Mouse (Mus musculus): Measurements from ENCODE around the gene Nfatc3. TPM values are rescaled to one million over a fixed set of nuclear protein-coding genes. Genes with fewer than 3 reads are reported as not detected.

The Nfatc3 gene
- total RNA-seq, 2 experiments from 2014 or later, result 35.0 to 102 TPM

- ATAC-seq (replicated peaks; ENCODE audit: low FRiP score, low TSS enrichment, poor library complexity, severe bottlenecking), result no peak
Observed at GRCm38 (mm10) chr8:106108729-106109128, 50.1 kb downstream of the Nfatc3 start.

GRCm38 (mm10) chr8:106112041-106112440 lies 53.4 kb downstream of the Nfatc3 start:
- ATAC-seq (replicated peaks; ENCODE audit: low FRiP score, low TSS enrichment, poor library complexity, severe bottlenecking), result no peak

GRCm38 (mm10) chr8:106112514-106112913 lies 53.9 kb downstream of the Nfatc3 start:
- no peak for ATAC-seq (replicated peaks; ENCODE audit: low FRiP score, low TSS enrichment, poor library complexity, severe bottlenecking)

- peak; percentile 47; the same call in 1 of the 2 replicates for ATAC-seq (replicated peaks; ENCODE audit: low FRiP score, low TSS enrichment, poor library complexity, severe bottlenecking)
Observed at GRCm38 (mm10) chr8:106115897-106116296, 57.3 kb downstream of the Nfatc3 start.

- ATAC-seq (replicated peaks; ENCODE audit: low FRiP score, low TSS enrichment, poor library complexity, severe bottlenecking), result no peak
Observed at GRCm38 (mm10) chr8:106123443-106123842, 64.8 kb downstream of the Nfatc3 start.

- ATAC-seq (replicated peaks; ENCODE audit: low FRiP score, low TSS enrichment, poor library complexity, severe bottlenecking), result no peak
Observed at GRCm38 (mm10) chr8:106126055-106126454, 67.4 kb downstream of the Nfatc3 start.

GRCm38 (mm10) chr8:106127054-106127453 lies 68.4 kb downstream of the Nfatc3 start:
- ATAC-seq (replicated peaks; ENCODE audit: low FRiP score, low TSS enrichment, poor library complexity, severe bottlenecking), result peak; percentile 26; the same call in 1 of the 2 replicates

GRCm38 (mm10) chr8:106127882-106128410 lies 69.3 kb downstream of the Nfatc3 start:
- ATAC-seq (replicated peaks; ENCODE audit: low FRiP score, low TSS enrichment, poor library complexity, severe bottlenecking), result no peak

GRCm38 (mm10) chr8:106129232-106129930 lies 70.7 kb downstream of the Nfatc3 start:
- no peak for ATAC-seq (replicated peaks; ENCODE audit: low FRiP score, low TSS enrichment, poor library complexity, severe bottlenecking)

- ATAC-seq (replicated peaks; ENCODE audit: low FRiP score, low TSS enrichment, poor library complexity, severe bottlenecking), result no peak
Observed at GRCm38 (mm10) chr8:106129997-106130396, 71.4 kb downstream of the Nfatc3 start.

GRCm38 (mm10) chr8:106130505-106130904 lies 71.9 kb downstream of the Nfatc3 start:
- no peak for ATAC-seq (replicated peaks; ENCODE audit: low FRiP score, low TSS enrichment, poor library complexity, severe bottlenecking)

GRCm38 (mm10) chr8:106131021-106131420 lies 72.4 kb downstream of the Nfatc3 start:
- ATAC-seq (replicated peaks; ENCODE audit: low FRiP score, low TSS enrichment, poor library complexity, severe bottlenecking), result no peak

GRCm38 (mm10) chr8:106131488-106132222 lies 73.0 kb downstream of the Nfatc3 start:
- ATAC-seq (replicated peaks; ENCODE audit: low FRiP score, low TSS enrichment, poor library complexity, severe bottlenecking), result peak; percentile 62

- ATAC-seq (replicated peaks; ENCODE audit: low FRiP score, low TSS enrichment, poor library complexity, severe bottlenecking), result no peak
Observed at GRCm38 (mm10) chr8:106132356-106132755, 73.7 kb downstream of the Nfatc3 start.

GRCm38 (mm10) chr8:106133526-106133925 lies 74.9 kb downstream of the Nfatc3 start:
- ATAC-seq (replicated peaks; ENCODE audit: low FRiP score, low TSS enrichment, poor library complexity, severe bottlenecking), result no peak

GRCm38 (mm10) chr8:106133946-106134345 lies 75.3 kb downstream of the Nfatc3 start:
- ATAC-seq (replicated peaks; ENCODE audit: low FRiP score, low TSS enrichment, poor library complexity, severe bottlenecking), result no peak

GRCm38 (mm10) chr8:106134751-106135571 lies 76.3 kb downstream of the Nfatc3 start:
- no peak for ATAC-seq (replicated peaks; ENCODE audit: low FRiP score, low TSS enrichment, poor library complexity, severe bottlenecking)

- no peak for ATAC-seq (replicated peaks; ENCODE audit: low FRiP score, low TSS enrichment, poor library complexity, severe bottlenecking)
Observed at GRCm38 (mm10) chr8:106135672-106136071, 77.0 kb downstream of the Nfatc3 start.

GRCm38 (mm10) chr8:106136156-106137130 lies 77.8 kb downstream of the Nfatc3 start, which contains the start of gene Esrp2:
Gene Esrp2 (minus strand): TSS chr8:106136974.
- no peak for ATAC-seq (replicated peaks; ENCODE audit: low FRiP score, low TSS enrichment, poor library complexity, severe bottlenecking)

All from megakaryocyte-erythroid progenitor cell, adult 5-6 weeks (primary cell).